In the genomic region with DNA sequence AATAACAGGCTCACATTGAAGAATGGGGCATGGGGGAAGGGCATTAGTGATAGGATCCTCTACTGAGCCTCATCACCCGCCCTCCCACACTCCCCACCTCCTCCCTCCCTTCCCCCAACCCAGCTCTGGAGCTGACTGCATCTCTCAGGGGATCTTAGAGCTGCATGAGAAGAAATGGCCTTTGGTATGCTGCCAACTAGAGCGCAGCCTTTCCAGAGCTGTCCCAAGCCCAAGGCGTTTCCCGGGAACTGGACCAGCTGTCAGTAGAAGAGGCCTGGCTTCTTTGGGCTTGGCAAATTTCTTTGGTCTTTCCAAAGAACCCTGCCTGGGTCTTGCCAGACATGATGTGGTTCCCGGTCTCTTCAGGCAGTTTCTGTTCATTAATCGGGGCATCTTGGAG, we compare ENCODE assay signal across 8 mouse cellular contexts. TPM values are rescaled to one million over a fixed set of nuclear protein-coding genes. Genes with fewer than 3 reads are reported as not detected.
DNase-seq lines count a peak whose midpoint lies in the region; ATAC-seq and TF ChIP-seq lines count a peak whose summit lies in the region.

No protein-coding gene starts in this region.

- H3ac ChIP-seq in myocyte (ENCODE audit: control insufficient read depth, insufficient read length): no peak overlapping the region

- 0 out of 2 replicates have a peak, but pooled peaks have one; percentile 9 for ATAC-seq in frontal cortex, adult (ENCODE audit: low TSS enrichment)

- H3K4me3 ChIP-seq in myocyte: no peak overlapping the region

- no peaks in the 10 kb centered on the region for H3K36me3 ChIP-seq in myocyte (ENCODE audit: control insufficient read depth, insufficient read depth)

- H3K4me2 ChIP-seq in myocyte (ENCODE audit: low read depth): peak overlapping the region; percentile 13

- TF ChIP-seq POLR2A in myocyte (IDR thresholded peaks at IDR 0.05; ENCODE audit: insufficient read length, low read depth): no peak

- H3K79me2 ChIP-seq in myocyte (ENCODE audit: control insufficient read depth, insufficient read depth): no peaks in the 10 kb centered on the region

- peak; percentile 24 for DNase-seq in urinary bladder, postnatal 25 days (ENCODE audit: low spot score)
- no peak for DNase-seq in urinary bladder, postnatal 10 days (ENCODE audit: low spot score)
- peak; percentile 81 for DNase-seq in heart, postnatal 4 days
- peak; percentile 39 to 68 for DNase-seq in layer of hippocampus, postnatal 14 days (ENCODE audit: low spot score in 2 of 2)
- no peak for DNase-seq in embryo, embryonic 9.5 days (ENCODE audit: extremely low spot score)
- DNase-seq in T-cell, adult 2 months (ENCODE audit: low spot score): no peak

- H3K27me3 ChIP-seq in myocyte (ENCODE audit: control insufficient read depth, insufficient read depth, insufficient read length): peaks cover 7% of the 10 kb centered on the region

TF ChIP-seq in myocyte, 11 proteins besides CTCF, POLR2A, EP300 and RAD21:
- TF ChIP-seq CEBPB (IDR thresholded peaks at IDR 0.05; ENCODE audit: insufficient read depth, poor library complexity, severe bottlenecking) (no peak), MAX (IDR thresholded peaks at IDR 0.05; ENCODE audit: low read depth) (no peak), POLR2AphosphoS2 (IDR thresholded peaks at IDR 0.05; ENCODE audit: insufficient read length, low read depth) (no peak), USF1 (IDR thresholded peaks at IDR 0.05; ENCODE audit: low read depth) (no peak), MYOD1 (IDR thresholded peaks at IDR 0.05; ENCODE audit: control insufficient read depth in 1 of 3, insufficient read length in 2 of 3, low read depth in 2 of 3) (no peak), TCF3 (IDR thresholded peaks at IDR 0.05; ENCODE audit: insufficient read length, low read depth) (no peak), REST (IDR thresholded peaks at IDR 0.05; ENCODE audit: insufficient read depth, insufficient read length) (no peak), TCF12 (IDR thresholded peaks at IDR 0.05; ENCODE audit: insufficient read depth, poor library complexity, severe bottlenecking) (no peak), E2F4 (IDR thresholded peaks at IDR 0.05; ENCODE audit: insufficient read depth) (no peak), MYOG (IDR thresholded peaks at IDR 0.05; ENCODE audit: control insufficient read depth in 1 of 3, insufficient read depth in 1 of 3, insufficient read length in 2 of 3, low read depth in 2 of 3) (no peak), SRF (IDR thresholded peaks at IDR 0.05; ENCODE audit: control insufficient read depth, insufficient read length, low read depth) (no peak)

RNA-seq across cellular contexts. Expression of a gene that starts 42.3 kb away (rescaled TPM):
- 10 to 100 TPM; 52.2 to 58.7 TPM for total RNA-seq in heart, postnatal 4 days (2021)
- 10 to 100 TPM; 19.2 to 21.1 TPM for total RNA-seq in layer of hippocampus, postnatal 14 days (2021)
- 3.4 TPM for polyA plus RNA-seq in myocyte (2012; fragmentation: generic; extraction: Trizol)

Comparison
In these comparisons a context has a peak if more than half of its experiments do, and no peak if none do; other contexts are left out.
1. DNase-seq: peak in urinary bladder, postnatal 25 days (single experiment), heart, postnatal 4 days (single experiment) and layer of hippocampus, postnatal 14 days (2 of 2); none in urinary bladder, postnatal 10 days (single experiment), embryo, embryonic 9.5 days (single experiment) and T-cell, adult 2 months (single experiment).